Mouse (Mus musculus) kidney, adult 2 months (tissue): ENCODE results near the gene Mrps35. TPM values are rescaled to one million over a fixed set of nuclear protein-coding genes. Genes with fewer than 3 reads are reported as not detected.
A peak's percentile ranks its signal among the peaks of the same experiment; 100 is the strongest.

Experiments used
- DNase-seq: peaks from one replicate; pipeline ENCODE4 v3.0.0; 2021
- H3K27ac ChIP-seq: fragments of 200-500 bp; 2 replicates; pipeline ENCODE4 v1.5.1; 2012; ENCODE audit warnings: low read depth, low read length, control low read depth, inconsistent platforms; ENCODE audit not compliant: insufficient read depth
- H3K27me3 ChIP-seq: fragments of 200-500 bp; replicated peaks from 2 replicates; pipeline ENCODE4 v1.6.1; 2012; ENCODE audit warnings: mild to moderate bottlenecking, moderate library complexity, low read length, inconsistent platforms; ENCODE audit not compliant: control insufficient read depth, insufficient read depth
- H3K36me3 ChIP-seq: fragments of 200-500 bp; 2 replicates; pipeline ENCODE4 v1.6.1; 2012; ENCODE audit warnings: mild to moderate bottlenecking, moderate library complexity, low read length, inconsistent platforms; ENCODE audit not compliant: control insufficient read depth, insufficient read depth
- H3K4me1 ChIP-seq: fragments of 200-500 bp; 2 replicates; pipeline ENCODE4 v1.6.1; 2011; ENCODE audit warnings: low read length; ENCODE audit not compliant: control insufficient read depth, insufficient read depth
- H3K4me3 ChIP-seq: fragments of 200-500 bp; 2 replicates; pipeline ENCODE4 v1.5.1; 2011; ENCODE audit warnings: mild to moderate bottlenecking, low read depth, low read length, control low read depth; ENCODE audit not compliant: insufficient read depth
- CTCF ChIP-seq: fragments of 200-500 bp; conservative IDR thresholded peaks from 2 replicates; pipeline ENCODE4 v1.5.1; 2011; ENCODE audit warnings: low read depth, mild to moderate bottlenecking, control low read depth, low read length, moderate library complexity, mixed read lengths; ENCODE audit not compliant: insufficient read depth, insufficient read length
- POLR2A ChIP-seq: fragments of 200-500 bp; IDR thresholded peaks from one replicate; pipeline ENCODE4 v1.6.1; 2011; ENCODE audit warnings: low read depth, low read length, control low read depth
- WGBS: fragments of 180-500 bp; shearing (Covaris S2); methylation state at CpG from one replicate; pipeline ENCODE4 v1.1.7; 2018; 5-methylcytosine and 5-hydroxymethylcytosine counted together
- polyA plus RNA-seq: library from polyadenylated mRNA; depleted of rRNA; stranded (reverse); fragments of >200 nt; gene quantifications from 2 replicates; pipeline ENCODE4 v1.2.3, GENCODE M21; 2012; rRNA removed

The Mrps35 gene
- polyA plus RNA-seq, 1 experiment = 33.1 TPM

GRCm38 (mm10) chr6:147116579-147116978 lies 74.0 kb downstream of the Mrps35 start:
- WGBS = 3% methylated on average over 10 of the region's 10 CpGs
- TF ChIP-seq POLR2A = no peak
- peak; percentile 76 for TF ChIP-seq CTCF
- H3K27me3 ChIP-seq = no peaks in the 10 kb centered on the region
- no peaks in the 10 kb centered on the region; the same call in none of the 2 replicates for H3K36me3 ChIP-seq
- peak; percentile 89 for DNase-seq
- no peak overlapping the region for H3K4me3 ChIP-seq
- no peaks in the 10 kb centered on the region for H3K4me1 ChIP-seq
- H3K27ac ChIP-seq = no peak overlapping the region

- no peak for TF ChIP-seq CTCF
- TF ChIP-seq POLR2A = no peak
- Histone ChIP-seq H3K36me3 (no peaks in the 10 kb centered on the region), H3K4me1 (no peaks in the 10 kb centered on the region), H3K4me3 (no peak overlapping the region), H3K27ac (no peak overlapping the region), H3K27me3 (no peaks in the 10 kb centered on the region)
- DNase-seq = no peak
- 96% methylated on average over 7 of the region's 7 CpGs for WGBS
These were observed 75.2 kb downstream of the Mrps35 start for GRCm38 (mm10) chr6:147117764-147118163.

GRCm38 (mm10) chr6:147118190-147118589 lies 75.6 kb downstream of the Mrps35 start:
- Histone ChIP-seq H3K27ac (no peak overlapping the region), H3K27me3 (no peaks in the 10 kb centered on the region), H3K4me1 (no peaks in the 10 kb centered on the region), H3K36me3 (no peaks in the 10 kb centered on the region), H3K4me3 (no peak overlapping the region)
- TF ChIP-seq CTCF (no peak), POLR2A (no peak)
- WGBS = 90% methylated on average over 3 of the region's 3 CpGs
- DNase-seq = no peak

GRCm38 (mm10) chr6:147121320-147121719 lies 78.8 kb downstream of the Mrps35 start:
- DNase-seq = peak; percentile 23
- WGBS = 44% methylated on average over 6 of the region's 6 CpGs

More at GRCm38 (mm10) chr6:147121320-147121719, 78.8 kb downstream of the Mrps35 start:
- TF ChIP-seq CTCF (no peak), POLR2A (no peak)
- no peak overlapping the region for H3K27ac ChIP-seq
- no peak overlapping the region for H3K4me3 ChIP-seq
- no peaks in the 10 kb centered on the region for H3K4me1 ChIP-seq
- no peaks in the 10 kb centered on the region for H3K36me3 ChIP-seq
- H3K27me3 ChIP-seq = no peaks in the 10 kb centered on the region

Other genes with a start within 250 kb of the Mrps35 start
- gene Arntl2, start 246.7 kb upstream of the Mrps35 start, polyA plus RNA-seq = 3.3 and 4.1 TPM in 2 replicates
- 0.11 TPM in 1 of 2 replicates, not detected in the other for gene Smco2, start 192.7 kb upstream of the Mrps35 start, polyA plus RNA-seq
- gene Ppfibp1, start 154.3 kb upstream of the Mrps35 start, polyA plus RNA-seq = 20.6 and 23.4 TPM in 2 replicates
- 0.07 TPM in 1 of 2 replicates, not detected in the other for gene 1700034J05Rik, start 88.3 kb upstream of the Mrps35 start, polyA plus RNA-seq
- 0.35 and 0.42 TPM in 2 replicates for gene Rep15, start 10.2 kb upstream of the Mrps35 start, polyA plus RNA-seq
- 15.6 and 17.2 TPM in 2 replicates for gene Mansc4, start 44.3 kb downstream of the Mrps35 start, polyA plus RNA-seq
- gene Klhl42, start 48.6 kb downstream of the Mrps35 start, polyA plus RNA-seq = 13.3 and 15.3 TPM in 2 replicates
- gene Pthlh, start 221.4 kb downstream of the Mrps35 start, polyA plus RNA-seq = 0.27 and 0.41 TPM in 2 replicates